Mouse (Mus musculus): ENCODE results near the gene Nedd9.

GRCm38 (mm10) chr13:41466191-41466590, 21.0 kb downstream of the Nedd9 start:
- TF ChIP-seq MAFK (IDR thresholded peaks at IDR 0.05; ENCODE audit: insufficient read depth, low read depth, low read length) (no peak), ZC3H11A (IDR thresholded peaks at IDR 0.05; ENCODE audit: borderline replicate concordance, low read depth, low read length) (no peak), HCFC1 (IDR thresholded peaks at IDR 0.05; ENCODE audit: borderline replicate concordance, insufficient read depth, low read length) (no peak)

All from ES-E14 (cell line).